Mouse (Mus musculus) liver, postnatal 0 days (tissue): ENCODE measurements around the gene Tnc.

Source experiments
- CTCF ChIP-seq: sonication (generic); IDR thresholded peaks from 2 replicates; pipeline ENCODE4 v1.5.1; 2016; ENCODE audit warnings: antibody characterized with exemption, low read depth
- EP300 ChIP-seq: IDR thresholded peaks from 2 replicates; pipeline ENCODE4 v1.6.1; 2016; ENCODE audit warnings: antibody characterized with exemption, low read depth, mild to moderate bottlenecking

DNA sequence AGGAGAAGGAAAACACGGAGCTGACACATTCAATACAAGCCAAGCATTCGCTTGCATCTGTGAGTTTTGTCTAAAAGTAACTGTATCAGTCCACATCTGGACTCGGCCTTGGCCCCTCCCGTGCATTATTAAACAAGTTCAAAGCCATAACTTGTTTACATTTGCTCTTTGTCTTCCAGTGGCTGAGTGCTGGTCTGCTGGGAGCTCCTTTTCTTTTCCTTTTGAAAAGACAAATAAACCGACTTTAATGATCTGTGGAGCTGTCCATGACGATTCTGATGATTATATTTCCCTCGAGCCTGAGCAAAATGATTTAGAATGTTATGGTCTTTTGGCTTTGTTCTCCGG, 63.7 kb downstream of the Tnc start:
- TF ChIP-seq CTCF = no peak
- TF ChIP-seq EP300 = no peak
